In genomic region chr9:61125769-61126168, GRCm38 (mm10) we compare ENCODE assay signal across 21 mouse cellular contexts.
DNase-seq lines count a peak whose midpoint lies in the region; ATAC-seq and TF ChIP-seq lines count a peak whose summit lies in the region.
"Had no signal": no experiment of that assay in that cellular context is flagged by ENCODE, and none has a peak within 500 bp of the region (broad histone marks: within the 10 kb centered on the region; RNA-seq: fewer than 3 reads in every experiment).

No protein-coding gene starts in this region.

- peaks cover 70% of the 10 kb centered on the region for H3K27me3 ChIP-seq in forebrain, embryonic 10.5 days (ENCODE audit: poor library complexity, severe bottlenecking)
- peaks cover 23% of the 10 kb centered on the region for H3K27me3 ChIP-seq in forebrain, embryonic 12.5 days
- no peaks in the 10 kb centered on the region for H3K27me3 ChIP-seq in stomach, postnatal 0 days (ENCODE audit: control insufficient read depth, insufficient read depth, low read length)
- H3K27me3 ChIP-seq: midbrain, embryonic 15.5 days; stomach, embryonic 15.5 days had no signal

- no peak overlapping the region for H3K4me3 ChIP-seq in forebrain, embryonic 10.5 days
- H3K4me3 ChIP-seq in forebrain, embryonic 12.5 days (replicated peaks), result no peak overlapping the region
- no peak overlapping the region for H3K4me3 ChIP-seq in stomach, postnatal 0 days (ENCODE audit: low read depth, low read length)
- H3K4me3 ChIP-seq: embryonic facial prominence, embryonic 13.5 days; kidney, embryonic 15.5 days; limb, embryonic 15.5 days; midbrain, embryonic 15.5 days; myocyte; stomach, embryonic 15.5 days had no signal

- 79% methylated on average over 7 of the region's 7 CpGs for WGBS in forebrain, embryonic 10.5 days
- WGBS in forebrain, embryonic 12.5 days, result 73% methylated on average over 7 of the region's 7 CpGs
- 44% methylated on average over 7 of the region's 7 CpGs for WGBS in stomach, postnatal 0 days

- no peak overlapping the region for H3K4me2 ChIP-seq in forebrain, embryonic 12.5 days
- no peak overlapping the region for H3K4me2 ChIP-seq in stomach, postnatal 0 days (replicated peaks; ENCODE audit: low read depth)
- H3K4me2 ChIP-seq: embryonic facial prominence, embryonic 13.5 days; heart, embryonic 11.5 days; kidney, embryonic 15.5 days; limb, embryonic 15.5 days; midbrain, embryonic 15.5 days; stomach, embryonic 15.5 days had no signal

- no peak for TF ChIP-seq EP300 in stomach, postnatal 0 days (optimal IDR thresholded peaks at IDR 0.05)

- H3K9ac ChIP-seq in forebrain, embryonic 12.5 days, result no peak overlapping the region
- H3K9ac ChIP-seq in stomach, postnatal 0 days (ENCODE audit: low read length), result no peak overlapping the region
- H3K9ac ChIP-seq: embryonic facial prominence, embryonic 13.5 days; forebrain, postnatal 0 days; kidney, embryonic 15.5 days; limb, embryonic 15.5 days; midbrain, embryonic 15.5 days; stomach, embryonic 15.5 days had no signal

- H3K4me1 ChIP-seq in forebrain, embryonic 10.5 days, result peaks cover 24% of the 10 kb centered on the region
- peaks cover 15% of the 10 kb centered on the region for H3K4me1 ChIP-seq in forebrain, embryonic 12.5 days
- no peaks in the 10 kb centered on the region for H3K4me1 ChIP-seq in stomach, postnatal 0 days (replicated peaks; ENCODE audit: control insufficient read depth, insufficient read depth)

- peak overlapping the region; percentile 35; the same call in 1 of the 2 replicates for H3K27ac ChIP-seq in forebrain, embryonic 10.5 days
- H3K27ac ChIP-seq in forebrain, embryonic 12.5 days, result no peak overlapping the region
- no peak overlapping the region for H3K27ac ChIP-seq in stomach, postnatal 0 days (replicated peaks)
- H3K27ac ChIP-seq: embryonic facial prominence, embryonic 13.5 days; hindbrain, postnatal 0 days; kidney, embryonic 15.5 days; limb, embryonic 15.5 days; midbrain, embryonic 15.5 days; stomach, embryonic 15.5 days had no signal

- no peak for DNase-seq in forebrain, embryonic 10.5 days (ENCODE audit: extremely low spot score, low spot score)
- peak; percentile 69 for DNase-seq in thymus, postnatal 25 days
- DNase-seq in lung, postnatal 4 days, result no peak
- no peak for DNase-seq in stomach, postnatal 0 days (ENCODE audit: low spot score)
- DNase-seq: adrenal gland, postnatal 14 days; cerebellum, adult 11 months; forebrain, postnatal 0 days; lung, postnatal 10 days had no signal

- no peak for ATAC-seq in forebrain, embryonic 12.5 days (ENCODE audit: low FRiP score)
- peak; percentile 56; the same call in 1 of the 2 replicates for ATAC-seq in common myeloid progenitor, adult 5-6 weeks (replicated peaks; ENCODE audit: low read depth, poor library complexity, severe bottlenecking)
- ATAC-seq in megakaryocyte, adult 5-6 weeks (ENCODE audit: poor library complexity, severe bottlenecking), result peak; percentile 30; the same call in 1 of the 2 replicates
- ATAC-seq in stomach, postnatal 0 days (ENCODE audit: low FRiP score, low TSS enrichment), result no peak; the same call in 1 of the 2 replicates
- ATAC-seq: forebrain, postnatal 0 days; hindbrain, postnatal 0 days; intestine, postnatal 0 days; midbrain, embryonic 15.5 days had no signal

- no peaks in the 10 kb centered on the region for H3K36me3 ChIP-seq in forebrain, embryonic 10.5 days (replicated peaks)
- no peaks in the 10 kb centered on the region for H3K36me3 ChIP-seq in forebrain, embryonic 12.5 days (replicated peaks)
- H3K36me3 ChIP-seq in stomach, postnatal 0 days (ENCODE audit: control insufficient read depth, insufficient read depth, low read length), result no peaks in the 10 kb centered on the region
- H3K36me3 ChIP-seq: embryonic facial prominence, embryonic 13.5 days; G1E; kidney, embryonic 15.5 days; limb, embryonic 15.5 days; midbrain, embryonic 15.5 days; stomach, embryonic 15.5 days had no signal

- no peak for TF ChIP-seq CTCF in stomach, postnatal 0 days (IDR thresholded peaks at IDR 0.05; ENCODE audit: low read depth)

- no peaks in the 10 kb centered on the region for H3K9me3 ChIP-seq in forebrain, embryonic 10.5 days
- H3K9me3 ChIP-seq in forebrain, embryonic 12.5 days, result no peaks in the 10 kb centered on the region
- no peaks in the 10 kb centered on the region for H3K9me3 ChIP-seq in stomach, postnatal 0 days (ENCODE audit: control insufficient read depth, low read length)
- H3K9me3 ChIP-seq: embryonic facial prominence, embryonic 13.5 days; G1E; kidney, embryonic 15.5 days; limb, embryonic 15.5 days; midbrain, embryonic 15.5 days; stomach, embryonic 15.5 days had no signal

Comparison
In these comparisons a context has a peak if more than half of its experiments do, and no peak if none do; other contexts are left out.
1. ATAC-seq: peak in common myeloid progenitor, adult 5-6 weeks (single experiment) and megakaryocyte, adult 5-6 weeks (single experiment); none in forebrain, embryonic 12.5 days (single experiment) and stomach, postnatal 0 days (single experiment).